Mouse (Mus musculus) C2C12 (cell line): ENCODE results near the gene Taf6l.

Source experiments
- CEBPB ChIP-seq: IDR thresholded peaks from one replicate; pipeline ENCODE4 v1.6.1; 2011; ENCODE audit warnings: low read depth, mild to moderate bottlenecking, control low read depth, moderate library complexity
- CTCF ChIP-seq: IDR thresholded peaks from one replicate; pipeline ENCODE4 v1.5.1; 2011; ENCODE audit not compliant: control insufficient read depth, insufficient read depth, insufficient read length

GRCm38 (mm10) chr19:8765562-8765961, 20.7 kb downstream of the Taf6l start:
- TF ChIP-seq CTCF (no peak), CEBPB (no peak)
